Mouse (Mus musculus): ENCODE measurements around the gene 1520401A03Rik. TPM values are rescaled to one million over a fixed set of nuclear protein-coding genes. Genes with fewer than 3 reads are reported as not detected.
"Not testable (repeated sequence)": the region's sequence is repeated elsewhere in the genome, so short reads cannot be mapped to it uniquely, and the experiment has no call there.

1520401A03Rik gene
- total RNA-seq (2015) (not detected in 2 replicates), total RNA-seq (2017) (not detected in 2 replicates)

DNA sequence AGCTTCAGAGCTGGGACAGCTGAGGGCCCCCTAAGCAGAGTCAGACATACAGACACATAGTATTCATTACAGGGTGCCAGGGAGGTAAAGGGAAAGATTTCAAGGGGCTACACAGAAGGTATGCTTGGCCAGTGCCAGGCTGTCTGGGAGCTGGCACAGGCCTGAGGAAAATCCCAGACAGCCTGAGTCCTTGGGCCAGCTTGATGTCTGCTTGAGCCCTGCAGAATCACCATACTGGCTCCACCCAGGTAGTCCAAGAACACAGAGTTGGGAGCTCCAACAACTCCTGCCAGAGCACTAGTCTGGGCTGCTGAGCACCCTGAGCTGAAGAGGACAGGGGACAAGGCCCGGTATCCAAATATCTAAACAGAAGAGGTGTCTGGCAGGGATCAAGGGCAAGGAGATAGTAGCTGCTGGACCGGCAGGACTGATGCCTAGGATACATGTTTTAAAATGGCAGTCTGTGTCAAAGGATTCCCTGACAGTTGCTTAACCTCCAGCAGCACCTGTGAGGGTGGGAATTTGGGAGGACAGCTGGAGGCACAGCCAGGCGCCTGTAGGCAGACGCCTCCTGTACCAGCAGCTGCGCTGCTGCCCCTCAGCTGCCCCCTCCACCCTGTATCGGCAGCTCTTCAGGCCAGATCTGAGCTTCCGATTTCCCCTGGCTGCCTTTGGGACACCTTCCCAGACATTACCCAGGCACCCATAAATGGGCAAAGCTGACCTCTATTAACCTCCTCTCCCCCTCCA, at the start of gene 1520401A03Rik:
1520401A03Rik (minus strand) TSS at position 408 of the 750 bp plus-strand sequence.
- ATAC-seq (replicated peaks; ENCODE audit: poor library complexity), result no peak

DNA sequence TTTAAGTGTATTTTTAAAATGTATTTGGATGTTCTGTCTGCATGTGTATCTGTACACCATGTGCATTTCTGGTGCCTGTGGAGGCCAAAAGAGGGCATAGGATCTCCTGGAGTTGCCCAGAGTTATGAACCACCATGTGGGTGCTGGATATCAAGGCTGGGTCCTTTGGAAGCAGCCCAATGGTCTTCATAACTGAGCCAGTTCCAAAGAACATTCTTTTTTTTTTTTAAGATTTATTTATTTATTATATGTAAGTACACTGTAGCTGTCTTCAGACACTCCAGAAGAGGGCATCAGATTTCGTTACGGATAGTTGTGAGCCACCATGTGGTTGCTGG, 49.6 kb upstream of the 1520401A03Rik start:
- ATAC-seq (replicated peaks; ENCODE audit: poor library complexity), result not testable (repeated sequence)

DNA sequence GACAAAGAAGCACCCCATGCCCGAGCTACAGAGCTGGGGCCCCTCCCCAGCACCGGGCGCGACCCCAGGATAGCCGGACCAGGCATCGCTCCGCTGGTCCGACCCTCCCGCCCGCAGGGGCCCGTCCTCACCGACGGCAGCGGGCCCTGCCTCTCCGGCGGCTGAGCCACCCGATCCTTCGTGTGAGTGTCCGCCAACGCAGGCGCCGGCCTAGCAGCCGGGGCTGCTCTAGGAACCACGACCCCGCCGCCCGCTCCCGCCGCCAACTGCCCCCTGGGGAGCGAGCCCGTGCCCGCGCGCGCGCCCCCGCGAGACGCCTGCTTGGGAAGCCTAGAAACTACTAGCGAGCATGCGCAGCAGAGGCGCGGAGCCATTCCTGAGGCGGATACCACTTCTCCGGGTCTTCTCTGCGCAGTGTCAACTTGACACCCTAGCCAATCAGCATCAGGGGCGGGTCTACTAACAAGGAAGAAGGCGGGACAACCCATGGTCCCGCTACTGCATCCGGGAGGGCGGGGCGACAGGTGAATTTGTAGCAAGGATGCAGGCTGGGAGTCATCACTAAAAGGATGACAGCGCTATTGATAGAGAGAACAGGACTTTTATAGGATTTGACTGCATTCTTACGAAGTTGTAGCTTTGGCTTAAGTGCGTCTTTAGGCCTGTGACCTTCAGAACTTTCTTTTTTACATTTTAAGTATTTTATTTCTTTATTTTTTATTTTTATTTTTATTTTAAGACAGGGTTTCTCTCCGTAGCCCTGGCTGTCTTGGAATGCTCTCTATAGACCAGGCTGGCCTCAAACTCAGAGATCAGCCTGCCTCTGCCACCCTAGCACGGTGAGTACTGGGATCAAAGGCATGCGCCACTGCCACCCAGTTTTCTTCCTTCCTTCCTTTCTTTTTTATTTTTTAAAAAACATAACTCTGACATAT, 49.0 kb upstream of the 1520401A03Rik start, which contains the start of gene Flywch1:
Flywch1 (minus strand) TSS at position 319 of the 935 bp plus-strand sequence.
- ATAC-seq (replicated peaks; ENCODE audit: poor library complexity), result peak; percentile 97

DNA sequence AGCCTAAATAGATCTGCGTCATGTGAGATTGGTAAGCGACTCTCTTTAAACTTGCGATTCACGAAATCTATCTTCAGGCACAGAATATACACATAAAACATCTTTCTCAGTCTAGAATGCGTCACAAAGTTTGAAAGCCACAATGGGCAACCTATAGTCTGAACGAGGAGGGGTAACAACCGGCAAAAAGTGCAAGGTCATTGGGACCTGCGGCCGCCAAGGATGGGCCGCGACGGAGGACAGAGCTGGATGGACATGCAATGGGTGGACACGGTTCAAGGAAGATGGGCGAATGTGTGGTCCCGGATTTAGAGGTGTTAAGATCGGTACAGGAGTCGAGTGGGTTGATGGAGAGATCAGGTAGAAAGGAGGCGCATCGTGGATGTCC, 48.3 kb upstream of the 1520401A03Rik start:
- ATAC-seq (replicated peaks; ENCODE audit: poor library complexity), result peak; percentile 1; the same call in 1 of the 2 replicates

- ATAC-seq (replicated peaks; ENCODE audit: poor library complexity), result no peak
Observed at GRCm38 (mm10) chr17:23770493-23770892, 47.9 kb upstream of the 1520401A03Rik start.

- ATAC-seq (replicated peaks; ENCODE audit: poor library complexity), result no peak
Observed at GRCm38 (mm10) chr17:23762976-23763375, 40.4 kb upstream of the 1520401A03Rik start.

- no peak for ATAC-seq (replicated peaks; ENCODE audit: poor library complexity)
Observed at GRCm38 (mm10) chr17:23761155-23761554, 38.6 kb upstream of the 1520401A03Rik start.

DNA sequence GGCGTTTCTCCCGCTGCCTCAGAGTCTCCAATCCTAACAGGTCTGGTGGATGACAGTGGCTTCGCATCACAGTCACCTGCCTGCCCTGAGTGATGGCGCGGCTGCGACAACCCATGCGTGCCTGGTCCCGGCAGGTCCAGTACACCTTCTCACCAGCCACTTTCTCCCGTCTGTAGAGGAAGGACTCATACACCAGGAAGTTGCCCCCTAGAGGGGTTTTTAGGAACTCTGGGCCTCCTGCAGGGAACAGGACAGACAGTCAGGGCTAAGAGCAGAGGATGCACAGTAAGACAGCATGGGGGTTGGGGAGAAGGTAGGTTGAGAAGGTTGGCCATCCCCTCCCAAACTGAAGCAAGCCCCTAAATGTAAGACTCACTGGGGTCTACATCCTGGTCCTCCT, 37.6 kb upstream of the 1520401A03Rik start:
- ATAC-seq (replicated peaks; ENCODE audit: poor library complexity), result no peak

DNA sequence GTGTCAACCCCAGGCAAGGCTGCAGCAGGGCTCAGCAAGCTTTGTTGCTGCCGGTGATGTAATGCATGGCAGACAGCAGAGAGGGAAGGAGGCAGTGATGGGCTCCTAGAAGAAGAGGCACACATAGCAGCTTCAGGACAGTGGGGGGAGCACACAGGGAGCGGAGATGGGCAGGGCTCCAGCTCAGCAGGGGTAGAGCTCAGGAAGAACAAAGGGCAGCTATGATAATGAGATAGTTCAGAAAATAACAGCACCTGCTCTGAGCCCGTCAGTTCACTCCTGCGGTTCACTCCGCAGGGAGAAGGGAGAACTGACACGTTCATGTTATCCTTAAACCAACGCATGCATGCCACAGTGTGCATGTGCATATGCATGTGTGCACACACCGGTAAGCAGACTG, 36.2 kb upstream of the 1520401A03Rik start:
- ATAC-seq (replicated peaks; ENCODE audit: poor library complexity), result no peak

GRCm38 (mm10) chr17:23757581-23757980, 35.0 kb upstream of the 1520401A03Rik start:
- no peak for ATAC-seq (replicated peaks; ENCODE audit: poor library complexity)

- ATAC-seq (replicated peaks; ENCODE audit: poor library complexity), result no peak
Observed at GRCm38 (mm10) chr17:23755689-23756088, 33.1 kb upstream of the 1520401A03Rik start.

- ATAC-seq (replicated peaks; ENCODE audit: poor library complexity), result no peak
Observed at GRCm38 (mm10) chr17:23749400-23750191, 27.0 kb upstream of the 1520401A03Rik start.

GRCm38 (mm10) chr17:23748631-23749391, 26.2 kb upstream of the 1520401A03Rik start:
- ATAC-seq (replicated peaks; ENCODE audit: poor library complexity), result peak; percentile 71

- no peak for ATAC-seq (replicated peaks; ENCODE audit: poor library complexity)
Observed at GRCm38 (mm10) chr17:23748026-23748425, 25.4 kb upstream of the 1520401A03Rik start.

- no peak for ATAC-seq (replicated peaks; ENCODE audit: poor library complexity)
Observed at GRCm38 (mm10) chr17:23747471-23747870, 24.9 kb upstream of the 1520401A03Rik start.

DNA sequence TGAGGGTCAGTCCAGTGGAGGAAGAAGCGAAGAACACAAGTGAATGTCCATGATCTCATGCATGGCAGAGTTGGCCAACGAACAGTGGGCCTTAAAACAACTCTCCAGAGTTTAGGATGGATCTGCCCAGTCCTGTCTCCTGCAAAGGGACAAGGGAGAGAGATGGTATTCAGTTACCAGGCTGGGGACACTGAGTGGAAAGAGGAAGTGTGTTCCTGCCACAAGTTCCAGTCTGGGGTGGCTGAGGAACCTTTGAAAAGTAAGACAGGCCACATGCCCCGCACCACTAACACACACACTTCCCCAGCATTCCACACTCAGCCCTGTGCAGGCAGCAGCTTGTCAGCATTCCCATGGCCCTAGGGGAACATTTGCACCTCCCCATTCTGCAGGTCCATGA, 24.2 kb upstream of the 1520401A03Rik start:
- peak; percentile 48 for ATAC-seq (replicated peaks; ENCODE audit: poor library complexity)

- ATAC-seq (replicated peaks; ENCODE audit: poor library complexity), result peak; percentile 8; the same call in 1 of the 2 replicates
Observed at GRCm38 (mm10) chr17:23746311-23746710, 23.7 kb upstream of the 1520401A03Rik start.

DNA sequence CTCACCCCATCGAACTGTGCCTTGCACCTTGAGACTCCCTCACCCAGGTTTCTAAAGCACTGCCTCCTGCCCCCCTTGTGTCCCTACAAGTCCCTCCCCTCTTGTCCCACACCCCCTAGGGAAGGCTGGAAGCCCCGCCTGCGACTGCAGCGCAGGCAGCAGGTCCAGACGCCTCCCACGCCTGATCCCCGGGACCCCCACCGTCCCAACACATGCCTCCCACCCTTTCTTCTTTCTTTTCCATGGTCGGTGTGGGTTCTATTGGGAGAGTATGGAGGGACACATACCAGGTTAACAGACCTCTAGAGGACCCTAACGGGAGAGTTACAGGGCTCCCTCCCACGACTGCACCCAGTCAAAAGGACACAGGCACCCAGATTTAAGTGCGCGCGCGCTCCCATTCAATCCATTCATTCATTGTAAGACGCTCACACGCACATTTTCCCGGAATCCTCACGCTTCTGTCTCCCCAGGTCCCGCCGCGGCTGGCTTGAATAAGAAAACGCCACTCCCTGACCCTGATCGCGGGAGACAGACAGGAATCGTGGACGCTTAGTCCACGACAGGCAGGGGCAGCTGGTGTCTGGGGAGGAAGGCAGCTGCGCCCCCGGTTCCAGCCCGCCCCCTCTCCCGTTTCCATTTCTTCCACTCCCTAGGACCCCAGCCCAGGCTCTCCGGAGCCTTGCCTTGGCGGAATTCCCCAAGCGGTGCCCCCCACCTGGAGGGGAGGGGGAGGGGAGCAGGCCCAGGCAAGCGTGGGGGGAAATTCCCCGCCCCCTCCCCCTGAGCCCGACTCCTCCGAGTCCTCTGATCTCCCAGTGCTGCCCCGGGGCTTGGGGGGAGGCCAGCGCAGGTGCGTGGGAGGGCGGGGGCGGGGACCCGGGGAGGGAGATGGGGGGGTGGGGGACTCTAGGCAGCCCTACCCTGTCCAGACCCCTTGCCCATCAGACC, 23.0 kb upstream of the 1520401A03Rik start, which contains the start of gene Kremen2:
Kremen2 (minus strand) TSS at position 533 of the 951 bp plus-strand sequence.
- ATAC-seq (replicated peaks; ENCODE audit: poor library complexity), result no peak

DNA sequence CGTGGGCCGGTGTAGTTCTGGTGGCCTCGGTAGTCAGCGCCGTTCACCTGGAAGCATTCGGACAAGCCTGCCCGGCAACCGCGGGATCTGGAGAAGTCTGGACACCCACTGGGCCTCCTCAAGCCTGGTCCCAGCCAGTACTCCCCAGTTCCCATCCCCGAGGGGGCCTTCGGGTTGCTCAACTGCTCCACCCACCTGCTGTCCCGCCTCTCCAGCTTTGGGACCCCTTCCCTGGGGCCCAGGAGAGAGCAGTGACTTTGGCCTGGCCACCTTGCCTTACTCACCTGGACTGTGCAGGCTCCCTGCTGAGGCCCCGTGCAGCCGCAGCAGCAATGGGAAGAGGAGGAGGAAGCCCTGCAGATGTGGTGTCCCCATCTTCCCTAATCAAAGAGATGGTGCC, 22.1 kb upstream of the 1520401A03Rik start:
- ATAC-seq (replicated peaks; ENCODE audit: poor library complexity), result no peak
